Mouse (Mus musculus): Measurements from ENCODE around the gene Serpini2. TPM values are rescaled to one million over a fixed set of nuclear protein-coding genes. Genes with fewer than 3 reads are reported as not detected.

The Serpini2 gene
- polyA plus RNA-seq, 1 experiment from 2014 or later: 0.15 TPM

DNA sequence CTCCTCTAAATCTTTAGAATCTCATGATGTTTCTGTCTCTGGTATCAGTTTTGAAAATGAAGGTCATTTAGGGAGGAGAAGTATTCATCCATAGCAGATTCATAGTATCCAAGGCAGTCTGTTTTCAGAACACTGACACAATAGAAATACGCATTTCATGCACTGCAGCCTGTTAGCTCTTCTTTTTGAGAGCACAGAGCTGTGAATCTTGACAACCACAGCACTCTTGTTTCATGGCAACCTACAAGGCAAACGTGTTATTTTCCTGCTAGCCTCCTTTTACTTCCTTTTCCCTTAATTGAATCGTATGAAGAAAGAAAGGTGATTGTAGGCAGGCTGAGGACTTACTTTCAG lies 27.9 kb upstream of the Serpini2 start:
- Histone ChIP-seq H3K4me3 (ENCODE audit: low read depth, low read length) (no peak overlapping the region), H3K4me2 (replicated peaks; ENCODE audit: low read depth) (no peak overlapping the region), H3K9me3 (ENCODE audit: control insufficient read depth, low read length) (no peaks in the 10 kb centered on the region), H3K9ac (ENCODE audit: low read length) (no peak overlapping the region), H3K36me3 (ENCODE audit: control insufficient read depth, insufficient read depth, low read length) (no peaks in the 10 kb centered on the region), H3K27me3 (ENCODE audit: control insufficient read depth, insufficient read depth, low read length) (no peaks in the 10 kb centered on the region), H3K27ac (replicated peaks) (no peak overlapping the region), H3K4me1 (replicated peaks; ENCODE audit: control insufficient read depth, insufficient read depth) (no peaks in the 10 kb centered on the region)
- DNase-seq (ENCODE audit: low spot score) (no peak), ATAC-seq (ENCODE audit: low FRiP score, low TSS enrichment) (no peak)
- WGBS: 44% methylated on average over 3 of the region's 3 CpGs
- TF ChIP-seq EP300 (optimal IDR thresholded peaks at IDR 0.05): no peak
- TF ChIP-seq CTCF (IDR thresholded peaks at IDR 0.05; ENCODE audit: low read depth): no peak

DNA sequence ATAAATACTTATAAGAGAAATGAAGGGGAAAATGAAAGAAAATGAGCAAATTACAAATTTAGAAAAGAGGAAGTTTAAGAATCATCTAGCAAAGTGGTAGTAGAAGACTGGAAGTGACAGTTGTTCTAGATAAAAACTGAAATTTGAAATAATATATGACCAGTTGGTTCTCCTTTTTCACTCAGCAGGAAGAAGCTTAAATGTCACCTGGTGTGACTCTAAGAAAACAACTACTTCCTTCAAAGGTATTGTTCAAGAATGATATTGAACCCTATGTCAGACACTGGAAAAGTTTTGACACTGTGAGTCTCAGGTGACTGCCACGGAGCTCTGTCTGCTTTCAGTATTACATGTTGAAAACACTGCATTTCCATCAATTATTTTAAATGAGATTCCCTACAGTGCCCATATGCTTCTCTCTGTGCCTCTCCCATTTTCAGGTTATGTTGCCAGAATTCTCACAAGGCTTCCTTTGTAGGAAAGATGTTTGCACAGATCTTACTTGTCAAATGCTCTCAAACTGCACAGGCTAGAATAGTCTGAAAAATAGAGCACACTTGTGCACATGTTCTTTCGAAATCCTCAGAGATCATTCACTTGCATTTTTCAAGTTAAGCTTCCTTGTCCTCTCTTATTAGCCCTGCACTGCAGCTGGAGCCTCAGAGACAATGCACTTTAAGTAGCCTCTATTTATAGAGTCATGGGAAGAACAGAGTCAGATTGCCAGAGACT lies 27.3 kb upstream of the Serpini2 start:
- Histone ChIP-seq H3K9ac (ENCODE audit: low read length) (no peak overlapping the region), H3K4me2 (replicated peaks; ENCODE audit: low read depth) (no peak overlapping the region), H3K27me3 (ENCODE audit: control insufficient read depth, insufficient read depth, low read length) (no peaks in the 10 kb centered on the region), H3K27ac (replicated peaks) (no peak overlapping the region), H3K36me3 (ENCODE audit: control insufficient read depth, insufficient read depth, low read length) (no peaks in the 10 kb centered on the region), H3K9me3 (ENCODE audit: control insufficient read depth, low read length) (no peaks in the 10 kb centered on the region), H3K4me1 (replicated peaks; ENCODE audit: control insufficient read depth, insufficient read depth) (no peaks in the 10 kb centered on the region), H3K4me3 (ENCODE audit: low read depth, low read length) (no peak overlapping the region)
- ATAC-seq (ENCODE audit: low FRiP score, low TSS enrichment): no peak
- DNase-seq (ENCODE audit: low spot score): no peak
- no peak for TF ChIP-seq EP300 (optimal IDR thresholded peaks at IDR 0.05)
- no peak for TF ChIP-seq CTCF (IDR thresholded peaks at IDR 0.05; ENCODE audit: low read depth)
- 47% methylated on average over 2 of the region's 2 CpGs for WGBS

DNA sequence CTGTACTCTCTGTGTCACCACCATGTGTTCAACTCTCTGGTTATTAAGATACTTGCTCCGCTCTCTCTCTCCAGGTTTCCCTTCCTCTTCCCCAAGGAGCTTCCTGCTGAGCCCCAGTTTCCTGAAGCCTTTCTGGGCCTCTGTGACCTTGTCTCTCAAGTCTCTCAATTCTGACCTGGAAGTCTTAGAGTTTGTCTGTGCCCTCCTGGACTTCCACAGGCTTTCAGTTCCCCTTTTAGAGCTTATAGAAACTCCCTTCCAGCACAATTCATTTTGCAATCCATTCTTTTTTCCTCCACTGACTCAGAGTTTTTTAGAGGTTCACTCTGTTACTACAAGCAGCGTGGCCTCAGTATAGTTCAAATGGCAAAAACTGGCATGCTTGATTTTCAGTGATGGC lies 23.4 kb upstream of the Serpini2 start:
- Histone ChIP-seq H3K9ac (ENCODE audit: low read length) (no peak overlapping the region), H3K4me2 (replicated peaks; ENCODE audit: low read depth) (no peak overlapping the region), H3K9me3 (ENCODE audit: control insufficient read depth, low read length) (no peaks in the 10 kb centered on the region), H3K27me3 (ENCODE audit: control insufficient read depth, insufficient read depth, low read length) (no peaks in the 10 kb centered on the region), H3K4me3 (ENCODE audit: low read depth, low read length) (no peak overlapping the region), H3K4me1 (replicated peaks; ENCODE audit: control insufficient read depth, insufficient read depth) (no peaks in the 10 kb centered on the region), H3K27ac (replicated peaks) (no peak overlapping the region), H3K36me3 (ENCODE audit: control insufficient read depth, insufficient read depth, low read length) (no peaks in the 10 kb centered on the region)
- TF ChIP-seq EP300 (optimal IDR thresholded peaks at IDR 0.05) (no peak), CTCF (IDR thresholded peaks at IDR 0.05; ENCODE audit: low read depth) (no peak)
- WGBS: 71% methylated on average over 2 of the region's 2 CpGs
- ATAC-seq (ENCODE audit: low FRiP score, low TSS enrichment): no peak
- no peak for DNase-seq (ENCODE audit: low spot score)

DNA sequence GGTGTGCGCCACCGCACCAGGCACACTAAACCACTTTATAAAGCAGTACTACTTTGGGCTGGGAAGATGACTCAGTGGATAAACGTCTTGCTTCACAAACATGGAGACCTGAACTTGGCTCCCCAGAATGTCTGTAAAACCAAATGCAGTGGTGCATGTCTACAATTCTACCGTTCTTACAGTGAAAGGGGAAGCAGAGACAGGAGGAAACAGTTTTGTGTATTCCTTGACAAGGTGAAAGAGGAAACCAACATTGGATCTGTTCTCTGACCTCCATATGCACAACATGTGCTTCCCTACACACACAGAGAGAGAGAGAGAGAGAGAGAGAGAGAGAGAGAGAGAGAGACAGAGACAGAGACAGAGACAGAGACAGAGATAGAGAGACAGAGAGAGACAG lies 7.6 kb upstream of the Serpini2 start:
- Histone ChIP-seq H3K9ac (ENCODE audit: low read length) (no peak overlapping the region), H3K36me3 (ENCODE audit: control insufficient read depth, insufficient read depth, low read length) (no peaks in the 10 kb centered on the region), H3K4me3 (ENCODE audit: low read depth, low read length) (no peak overlapping the region), H3K4me1 (replicated peaks; ENCODE audit: control insufficient read depth, insufficient read depth) (no peaks in the 10 kb centered on the region), H3K27me3 (ENCODE audit: control insufficient read depth, insufficient read depth, low read length) (no peaks in the 10 kb centered on the region), H3K27ac (replicated peaks) (no peak overlapping the region), H3K9me3 (ENCODE audit: control insufficient read depth, low read length) (no peaks in the 10 kb centered on the region), H3K4me2 (replicated peaks; ENCODE audit: low read depth) (no peak overlapping the region)
- TF ChIP-seq EP300 (optimal IDR thresholded peaks at IDR 0.05) (no peak), CTCF (IDR thresholded peaks at IDR 0.05; ENCODE audit: low read depth) (no peak)
- DNase-seq (ENCODE audit: low spot score) (no peak), ATAC-seq (ENCODE audit: low FRiP score, low TSS enrichment) (no peak)
- WGBS: 70% methylated on average over 4 of the region's 4 CpGs

DNA sequence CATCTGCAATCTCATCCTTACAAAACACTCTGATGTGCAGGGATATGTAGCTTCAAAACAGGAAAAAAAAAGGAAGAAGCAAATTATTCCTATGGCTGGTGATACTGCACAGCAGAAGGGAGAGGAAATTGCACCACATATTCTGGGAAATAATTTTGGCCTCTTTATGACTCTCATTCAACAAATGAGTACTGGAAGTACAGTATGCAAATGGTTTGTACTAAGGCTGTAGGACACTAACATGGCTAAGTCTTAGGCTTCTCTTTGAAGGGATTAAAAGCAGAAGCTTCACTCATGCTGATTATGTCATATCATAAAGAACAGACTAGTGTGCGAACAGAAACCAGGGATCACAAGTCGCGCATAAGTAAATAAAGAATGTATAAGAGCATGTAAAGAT lies 6.6 kb upstream of the Serpini2 start:
- no peak for ATAC-seq (ENCODE audit: low FRiP score, low TSS enrichment)
- DNase-seq (ENCODE audit: low spot score): no peak
- no peak overlapping the region for H3K4me2 ChIP-seq (replicated peaks; ENCODE audit: low read depth)
- no peaks in the 10 kb centered on the region for H3K4me1 ChIP-seq (replicated peaks; ENCODE audit: control insufficient read depth, insufficient read depth)
- no peak overlapping the region for H3K9ac ChIP-seq (ENCODE audit: low read length)
- no peaks in the 10 kb centered on the region for H3K27me3 ChIP-seq (ENCODE audit: control insufficient read depth, insufficient read depth, low read length)
- no peaks in the 10 kb centered on the region for H3K9me3 ChIP-seq (ENCODE audit: control insufficient read depth, low read length)
- 82% methylated on average over 3 of the region's 3 CpGs for WGBS
- TF ChIP-seq CTCF (IDR thresholded peaks at IDR 0.05; ENCODE audit: low read depth) (no peak), EP300 (optimal IDR thresholded peaks at IDR 0.05) (no peak)
- H3K36me3 ChIP-seq (ENCODE audit: control insufficient read depth, insufficient read depth, low read length): no peaks in the 10 kb centered on the region
- no peak overlapping the region for H3K4me3 ChIP-seq (ENCODE audit: low read depth, low read length)
- H3K27ac ChIP-seq (replicated peaks): no peak overlapping the region

DNA sequence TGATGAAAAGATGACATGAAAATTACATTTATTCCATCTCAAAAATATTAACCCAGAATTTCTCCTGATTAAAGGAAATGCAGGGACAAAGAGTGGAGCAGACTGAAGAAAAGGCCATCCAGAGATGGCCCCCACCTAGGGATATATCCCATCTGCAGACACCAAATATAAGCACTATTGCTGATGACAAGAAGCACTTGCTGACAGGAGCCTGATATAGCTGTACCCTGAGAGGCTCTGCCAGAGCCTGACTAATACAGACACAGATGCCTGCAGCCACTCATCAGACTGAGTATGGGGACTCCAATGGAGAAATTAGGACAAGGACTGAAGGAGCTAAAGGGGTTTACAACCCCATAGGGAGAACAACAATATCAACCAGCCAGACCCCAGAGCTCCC lies 5.2 kb upstream of the Serpini2 start:
- no peak for DNase-seq (ENCODE audit: low spot score)
- TF ChIP-seq EP300 (optimal IDR thresholded peaks at IDR 0.05): no peak
- no peak for ATAC-seq (ENCODE audit: low FRiP score, low TSS enrichment)

More for the DNA sequence above, 5.2 kb upstream of the Serpini2 start:
- no peaks in the 10 kb centered on the region for H3K27me3 ChIP-seq (ENCODE audit: control insufficient read depth, insufficient read depth, low read length)
- no peaks in the 10 kb centered on the region for H3K9me3 ChIP-seq (ENCODE audit: control insufficient read depth, low read length)
- H3K4me3 ChIP-seq (ENCODE audit: low read depth, low read length): no peak overlapping the region
- H3K9ac ChIP-seq (ENCODE audit: low read length): no peak overlapping the region
- no peak overlapping the region for H3K27ac ChIP-seq (replicated peaks)
- H3K36me3 ChIP-seq (ENCODE audit: control insufficient read depth, insufficient read depth, low read length): no peaks in the 10 kb centered on the region
- H3K4me2 ChIP-seq (replicated peaks; ENCODE audit: low read depth): no peak overlapping the region
- no peaks in the 10 kb centered on the region for H3K4me1 ChIP-seq (replicated peaks; ENCODE audit: control insufficient read depth, insufficient read depth)
